Mouse (Mus musculus) erythroid progenitor cell, adult 5-6 weeks (primary cell): ENCODE data around the gene Gm379. TPM values are rescaled to one million over a fixed set of nuclear protein-coding genes. Genes with fewer than 3 reads are reported as not detected.

ENCODE experiments used
- ATAC-seq: replicated peaks from 2 replicates; pipeline ENCODE4 v1.8.0; 2016; ENCODE audit warnings: moderate number of reproducible peaks, mild to moderate bottlenecking, moderate TSS enrichment, inconsistent platforms; ENCODE audit not compliant: poor library complexity, low FRiP score, severe bottlenecking
- total RNA-seq, 2 experiments: library from RNA; stranded (forward) in 1 of 2; stranded (reverse) in 1 of 2; fragments of 150-400 nt in 1 of 2; fragments of 186-747, 209-891 nt in 1 of 2; gene quantifications; 2 replicates each; pipeline versions ENCODE4 v1.2.3 to v1.2.4; 2015 to 2017; ENCODE audit warnings: low replicate concordance in 2 of 2

Gene Gm379
- total RNA-seq (2015; ENCODE audit: low replicate concordance) (not detected in 2 replicates), total RNA-seq (2017; ENCODE audit: low replicate concordance) (not detected in 2 replicates)

DNA sequence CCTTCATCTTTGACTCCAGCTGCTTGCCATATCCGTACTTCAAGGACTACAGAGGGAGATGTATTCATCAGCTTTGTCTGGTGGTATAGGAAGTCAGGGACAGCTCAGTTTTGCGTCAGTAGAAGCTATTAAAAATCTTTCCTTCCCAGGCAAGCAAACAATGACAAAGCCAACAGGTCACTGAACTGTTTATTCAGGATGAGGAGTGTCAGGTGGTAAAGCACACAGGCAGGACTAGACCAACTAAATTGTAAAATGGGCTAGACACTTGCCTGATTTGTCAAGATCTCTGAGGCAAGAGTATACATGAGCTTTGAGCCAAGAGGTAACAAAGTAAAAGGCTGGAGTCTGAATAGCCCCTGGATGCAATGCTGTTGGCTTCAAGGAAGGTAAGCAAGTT lies at the start of gene Gm379:
Gm379 (minus strand) TSS at position 7 of the 400 bp plus-strand sequence.
- ATAC-seq: no peak

- ATAC-seq: no peak
Measured at GRCm38 (mm10) chrX:108704312-108704711, 39.6 kb upstream of the Gm379 start.

- ATAC-seq: no peak
Measured at GRCm38 (mm10) chrX:108668868-108669267, 4.2 kb upstream of the Gm379 start.

GRCm38 (mm10) chrX:108621991-108622390 lies 42.7 kb downstream of the Gm379 start:
- ATAC-seq: no peak

- ATAC-seq: no peak
Measured at GRCm38 (mm10) chrX:108620886-108621285, 43.8 kb downstream of the Gm379 start.

Other genes starting within 250 kb of the Gm379 start
- 7.5 and 13.3 TPM in 2 replicates for gene Brwd3, start 169.5 kb upstream of the Gm379 start, total RNA-seq (2015; ENCODE audit: low replicate concordance)
- 5.6 and 9.1 TPM in 2 replicates for gene Brwd3, start 169.5 kb upstream of the Gm379 start, total RNA-seq (2017; ENCODE audit: low replicate concordance)